Mouse (Mus musculus) inflammation-experienced regulatory T-cells, adult 16 weeks (primary cell): Measurements from ENCODE around the gene Dus3l. TPM values are rescaled to one million over a fixed set of nuclear protein-coding genes. Genes with fewer than 3 reads are reported as not detected.

Experiments
- polyA plus RNA-seq: library from polyadenylated mRNA; unstranded; fragments of 100-300 nt; shearing (Covaris generic); gene quantifications from one replicate; pipeline ENCODE4 v1.2.1, GENCODE M21; 2017

The Dus3l gene
- 64.7 TPM for polyA plus RNA-seq

GRCm38 (mm10) chr17:56764474-56765354 is at the start of gene Dus3l:
Gene Dus3l (plus strand): TSS chr17:56764757.

GRCm38 (mm10) chr17:56717363-56718058 is 47.0 kb upstream of the Dus3l start, which contains the start of the genes Ndufa11 and Vmac:
Gene Ndufa11 (plus strand): TSS chr17:56717767.
Gene Vmac (minus strand): TSS chr17:56718022.

GRCm38 (mm10) chr17:56757416-56758123 is 7.0 kb upstream of the Dus3l start, which contains the start of gene Nrtn:
Gene Nrtn (minus strand): TSS chr17:56757530.

GRCm38 (mm10) chr17:56769950-56770349 is 5.4 kb downstream of the Dus3l start, which contains the start of gene Prr22:
Gene Prr22 (plus strand): TSS chr17:56770250.

Other genes starting within 250 kb of the Dus3l start
- gene Gm20219, start 210.4 kb upstream of the Dus3l start, polyA plus RNA-seq, result 1.00 TPM
- 197 TPM for gene Safb2, start 180.2 kb upstream of the Dus3l start, polyA plus RNA-seq
- gene Safb, start 179.9 kb upstream of the Dus3l start, polyA plus RNA-seq, result 192 TPM
- gene 2410015M20Rik, start 155.0 kb upstream of the Dus3l start, polyA plus RNA-seq, result 221 TPM
- 1,818 TPM for gene Rpl36, start 151.3 kb upstream of the Dus3l start, polyA plus RNA-seq
- gene Lonp1, start 137.9 kb upstream of the Dus3l start, polyA plus RNA-seq, result 12.7 TPM
- gene Catsperd, start 136.6 kb upstream of the Dus3l start, polyA plus RNA-seq, result 2.7 TPM
- 115 TPM for gene Ranbp3, start 91.5 kb upstream of the Dus3l start, polyA plus RNA-seq
- 257 TPM for gene Ndufa11, start 47.0 kb upstream of the Dus3l start, polyA plus RNA-seq
- gene Vmac, start 46.7 kb upstream of the Dus3l start, polyA plus RNA-seq, result 8.2 TPM
- gene Nrtn, start 7.2 kb upstream of the Dus3l start, polyA plus RNA-seq, result not detected
- 2.4 TPM for gene Prr22, start 5.5 kb downstream of the Dus3l start, polyA plus RNA-seq
- 1.4 TPM for gene Rfx2, start 66.3 kb downstream of the Dus3l start, polyA plus RNA-seq
- gene Acsbg2, start 109.7 kb downstream of the Dus3l start, polyA plus RNA-seq, result not detected
- gene 1700061G19Rik, start 110.7 kb downstream of the Dus3l start, polyA plus RNA-seq, result 0.11 TPM
- 4.8 TPM for gene Mllt1, start 170.7 kb downstream of the Dus3l start, polyA plus RNA-seq
- gene Acer1, start 217.4 kb downstream of the Dus3l start, polyA plus RNA-seq, result not detected
- 94.9 TPM for gene Clpp, start 225.5 kb downstream of the Dus3l start, polyA plus RNA-seq
- 37.9 TPM for gene Alkbh7, start 232.6 kb downstream of the Dus3l start, polyA plus RNA-seq
- 1.8 TPM for gene Pspn, start 235.3 kb downstream of the Dus3l start, polyA plus RNA-seq
- gene Gtf2f1, start 246.5 kb downstream of the Dus3l start, polyA plus RNA-seq, result 93.0 TPM
- 0.93 TPM for gene Gm17949, start 246.7 kb downstream of the Dus3l start, polyA plus RNA-seq